Mouse (Mus musculus): ENCODE results near the gene Ccn6. TPM values are rescaled to one million over a fixed set of nuclear protein-coding genes. Genes with fewer than 3 reads are reported as not detected.

The Ccn6 gene
- polyA plus RNA-seq, 1 experiment from 2014 or later, result 0.31 TPM

DNA sequence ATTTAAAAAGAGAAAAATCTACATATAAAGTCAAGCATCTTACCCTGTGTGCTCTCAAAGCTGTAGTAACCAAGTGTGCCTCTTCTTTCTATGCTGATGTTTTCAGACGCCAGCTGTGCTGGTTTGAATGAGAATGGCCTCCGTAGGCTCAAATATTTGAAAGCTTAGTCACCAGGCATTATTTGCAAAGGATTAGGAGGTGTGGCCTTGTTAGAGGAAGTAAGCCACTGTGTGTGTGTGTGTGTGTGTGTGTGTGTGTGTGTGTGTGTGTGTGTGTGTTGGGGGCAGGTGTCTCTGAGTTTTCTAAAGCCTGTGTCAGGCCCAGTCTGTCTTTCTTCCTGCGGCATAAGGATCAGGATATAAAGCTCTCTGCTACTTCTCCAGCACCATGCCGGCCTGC, 56.7 kb downstream of the Ccn6 start:
- Histone ChIP-seq H3K9ac (ENCODE audit: low read depth, low read length) (no peak overlapping the region), H3K36me3 (ENCODE audit: control insufficient read depth, insufficient read depth, low read length) (no peaks in the 10 kb centered on the region), H3K4me2 (replicated peaks; ENCODE audit: low read depth, low read length) (no peak overlapping the region), H3K27me3 (ENCODE audit: control insufficient read depth, insufficient read depth, low read length) (no peaks in the 10 kb centered on the region), H3K4me3 (ENCODE audit: low read depth, low read length) (no peak overlapping the region), H3K9me3 (ENCODE audit: control insufficient read depth, low read length) (no peaks in the 10 kb centered on the region), H3K4me1 (replicated peaks; ENCODE audit: control insufficient read depth, insufficient read depth, low read length) (no peaks in the 10 kb centered on the region), H3K27ac (ENCODE audit: low read depth, low read length) (no peak overlapping the region)
- DNase-seq (ENCODE audit: low spot score) (no peak), ATAC-seq (ENCODE audit: low FRiP score) (no peak)
- 54% methylated on average over 4 of the region's 4 CpGs for WGBS

DNA sequence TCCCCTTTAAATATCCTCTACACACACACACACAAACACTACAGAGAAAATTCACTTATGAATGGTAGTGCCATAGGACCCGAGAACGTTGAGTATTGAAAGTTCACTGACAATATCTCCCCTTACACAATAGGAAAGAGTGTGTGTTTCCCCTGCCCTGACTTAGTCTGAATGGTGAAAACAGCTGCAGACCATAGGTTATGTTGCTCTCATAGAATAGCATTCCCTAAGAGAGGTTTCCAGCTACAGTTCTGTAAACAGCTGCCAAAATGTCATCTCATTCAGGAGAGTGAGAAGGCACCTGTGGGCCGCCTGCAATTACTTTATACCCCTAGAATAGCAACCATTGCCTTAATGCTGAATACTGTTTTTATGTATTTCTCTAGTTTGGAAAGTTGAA, 57.2 kb downstream of the Ccn6 start:
- Histone ChIP-seq H3K4me3 (ENCODE audit: low read depth, low read length) (no peak overlapping the region), H3K4me2 (replicated peaks; ENCODE audit: low read depth, low read length) (no peak overlapping the region), H3K9me3 (ENCODE audit: control insufficient read depth, low read length) (no peaks in the 10 kb centered on the region), H3K27ac (ENCODE audit: low read depth, low read length) (no peak overlapping the region), H3K9ac (ENCODE audit: low read depth, low read length) (no peak overlapping the region), H3K4me1 (replicated peaks; ENCODE audit: control insufficient read depth, insufficient read depth, low read length) (no peaks in the 10 kb centered on the region), H3K27me3 (ENCODE audit: control insufficient read depth, insufficient read depth, low read length) (no peaks in the 10 kb centered on the region), H3K36me3 (ENCODE audit: control insufficient read depth, insufficient read depth, low read length) (no peaks in the 10 kb centered on the region)
- 70% methylated on average over 3 of the region's 3 CpGs for WGBS
- DNase-seq (ENCODE audit: low spot score) (no peak), ATAC-seq (ENCODE audit: low FRiP score) (no peak)

DNA sequence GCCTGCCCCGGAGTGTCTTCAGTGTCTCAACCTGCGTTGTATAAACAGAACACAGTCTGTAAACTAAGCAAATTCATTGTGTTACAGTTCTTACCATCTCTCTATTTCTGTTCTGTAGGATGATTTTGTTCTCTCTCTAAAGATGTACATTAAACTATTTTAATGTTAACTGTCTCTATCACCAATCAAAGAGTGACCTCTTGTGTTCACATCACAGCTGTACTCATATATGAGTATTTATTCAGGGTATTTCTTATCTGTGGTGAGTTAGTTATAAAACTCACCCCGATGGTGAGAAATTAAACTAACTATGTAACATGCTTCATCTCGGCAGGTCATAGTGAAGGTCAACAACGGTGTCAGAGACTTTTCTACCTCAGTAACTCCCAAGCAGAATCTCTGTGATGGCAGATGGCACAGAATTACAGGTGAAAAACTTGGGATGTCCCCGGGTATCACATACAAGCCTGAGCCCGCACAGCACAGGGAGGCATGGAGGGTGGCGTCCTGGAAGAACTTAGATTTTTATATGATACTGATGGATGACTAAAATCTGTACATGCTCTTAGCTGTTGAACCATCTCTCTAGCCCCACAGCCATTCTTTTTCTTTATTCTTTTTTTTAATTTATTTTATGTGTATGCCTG, 58.7 kb downstream of the Ccn6 start:
- Histone ChIP-seq H3K9me3 (ENCODE audit: control insufficient read depth, low read length) (no peaks in the 10 kb centered on the region), H3K4me3 (ENCODE audit: low read depth, low read length) (no peak overlapping the region), H3K36me3 (ENCODE audit: control insufficient read depth, insufficient read depth, low read length) (no peaks in the 10 kb centered on the region), H3K27me3 (ENCODE audit: control insufficient read depth, insufficient read depth, low read length) (no peaks in the 10 kb centered on the region), H3K4me1 (replicated peaks; ENCODE audit: control insufficient read depth, insufficient read depth, low read length) (no peaks in the 10 kb centered on the region), H3K9ac (ENCODE audit: low read depth, low read length) (no peak overlapping the region), H3K4me2 (replicated peaks; ENCODE audit: low read depth, low read length) (no peak overlapping the region), H3K27ac (ENCODE audit: low read depth, low read length) (no peak overlapping the region)
- ATAC-seq (ENCODE audit: low FRiP score), result no peak
- WGBS, result 92% methylated on average over 8 of the region's 8 CpGs
- no peak for DNase-seq (ENCODE audit: low spot score)

Other genes starting within 250 kb of the Ccn6 start
- gene Lama4, start 198.3 kb downstream of the Ccn6 start, polyA plus RNA-seq (2014; fragmentation: Nextera tagmentation; extraction: Ambion mirVana), result 18.3 and 20.2 TPM in 2 replicates
- gene Fam229b, start 29.9 kb downstream of the Ccn6 start, polyA plus RNA-seq (2014; fragmentation: Nextera tagmentation; extraction: Ambion mirVana), result 14.4 and 20.2 TPM in 2 replicates
- gene Tube1, start 29.8 kb downstream of the Ccn6 start, polyA plus RNA-seq (2014; fragmentation: Nextera tagmentation; extraction: Ambion mirVana), result 22.7 and 23.4 TPM in 2 replicates
- 51.1 and 53.2 TPM in 2 replicates for gene Fyn, start 205.1 kb upstream of the Ccn6 start, polyA plus RNA-seq (2014; fragmentation: Nextera tagmentation; extraction: Ambion mirVana)

All from hindbrain, embryonic 11.5 days (tissue).